ENCODE assay signal across 9 mouse cellular contexts in genomic region chr8:13531602-13532171, GRCm38 (mm10). TPM values are rescaled to one million over a fixed set of nuclear protein-coding genes. Genes with fewer than 3 reads are reported as not detected.
DNase-seq lines count a peak whose midpoint lies in the region; ATAC-seq lines count a peak whose summit lies in the region.
"Had no signal": no experiment of that assay in that cellular context is flagged by ENCODE, and none has a peak within 500 bp of the region (broad histone marks: within the 10 kb centered on the region; RNA-seq: fewer than 3 reads in every experiment).

No protein-coding gene starts in this region.

- peak overlapping the region; percentile 49 for H3K27ac ChIP-seq in hindbrain, embryonic 15.5 days (replicated peaks)
- H3K27ac ChIP-seq in hindbrain, embryonic 10.5 days = no peak overlapping the region
- peak overlapping the region; percentile 69 for H3K27ac ChIP-seq in hindbrain, embryonic 16.5 days (ENCODE audit: low read depth, low read length)
- peak overlapping the region; percentile 87 for H3K27ac ChIP-seq in stomach, embryonic 15.5 days

- no peaks in the 10 kb centered on the region for H3K9me3 ChIP-seq in hindbrain, embryonic 15.5 days
- peaks cover 5% of the 10 kb centered on the region; the same call in 1 of the 2 replicates for H3K9me3 ChIP-seq in hindbrain, embryonic 10.5 days
- no peaks in the 10 kb centered on the region for H3K9me3 ChIP-seq in hindbrain, embryonic 16.5 days (ENCODE audit: control insufficient read depth, low read length)
- no peaks in the 10 kb centered on the region for H3K9me3 ChIP-seq in stomach, embryonic 15.5 days

- H3K4me1 ChIP-seq in hindbrain, embryonic 15.5 days (replicated peaks) = peaks cover 30% of the 10 kb centered on the region
- 0 out of 2 replicates have a peak, but pooled peaks cover 12% of the 10 kb centered on the region for H3K4me1 ChIP-seq in hindbrain, embryonic 10.5 days (replicated peaks)
- H3K4me1 ChIP-seq in hindbrain, embryonic 16.5 days (ENCODE audit: control insufficient read depth, insufficient read depth, low read depth, low read length) = peaks cover 23% of the 10 kb centered on the region
- peaks cover 40% of the 10 kb centered on the region for H3K4me1 ChIP-seq in stomach, embryonic 15.5 days

- DNase-seq in hindbrain, embryonic 10.5 days (ENCODE audit: low spot score) = no peak
- peak; percentile 36 for DNase-seq in retina, postnatal 1 day
- DNase-seq in retina, embryonic 14.5 days (ENCODE audit: low spot score) = no peak
- DNase-seq in spleen, postnatal 4 days (ENCODE audit: low spot score in 2 of 2) = no peak
- DNase-seq in layer of hippocampus, postnatal 14 days (ENCODE audit: low spot score in 2 of 2) = no peak

- WGBS in hindbrain, embryonic 15.5 days = 51% methylated on average over 9 of the region's 9 CpGs
- 82% methylated on average over 9 of the region's 9 CpGs for WGBS in hindbrain, embryonic 10.5 days
- 48% methylated on average over 9 of the region's 9 CpGs for WGBS in hindbrain, embryonic 16.5 days
- 42% methylated on average over 9 of the region's 9 CpGs for WGBS in stomach, embryonic 15.5 days

- H3K36me3 ChIP-seq in hindbrain, embryonic 15.5 days = no peaks in the 10 kb centered on the region
- no peaks in the 10 kb centered on the region for H3K36me3 ChIP-seq in hindbrain, embryonic 10.5 days
- H3K36me3 ChIP-seq in hindbrain, embryonic 16.5 days (ENCODE audit: control insufficient read depth, insufficient read depth, low read length) = no peaks in the 10 kb centered on the region
- no peaks in the 10 kb centered on the region for H3K36me3 ChIP-seq in stomach, embryonic 15.5 days

- no peak overlapping the region for H3K9ac ChIP-seq in hindbrain, embryonic 15.5 days
- H3K9ac ChIP-seq in hindbrain, embryonic 16.5 days (ENCODE audit: low read depth, low read length) = no peak overlapping the region
- no peak overlapping the region for H3K9ac ChIP-seq in stomach, embryonic 15.5 days

- ATAC-seq in hindbrain, embryonic 15.5 days (ENCODE audit: low FRiP score, low read depth) = no peak
- 0 out of 2 replicates have a peak, but pooled peaks have one; percentile 31 for ATAC-seq in hindbrain, embryonic 16.5 days
- ATAC-seq in stomach, embryonic 15.5 days (ENCODE audit: insufficient read depth, low FRiP score, low read depth) = peak; percentile 48; the same call in 1 of the 2 replicates

- no peak overlapping the region for H3K4me2 ChIP-seq in hindbrain, embryonic 15.5 days
- H3K4me2 ChIP-seq in hindbrain, embryonic 16.5 days (ENCODE audit: low read length) = no peak overlapping the region
- H3K4me2 ChIP-seq in stomach, embryonic 15.5 days = peak overlapping the region; percentile 3; the same call in 1 of the 2 replicates

- H3K27me3 ChIP-seq in hindbrain, embryonic 15.5 days = no peaks in the 10 kb centered on the region
- no peaks in the 10 kb centered on the region for H3K27me3 ChIP-seq in hindbrain, embryonic 10.5 days (ENCODE audit: insufficient read depth, poor library complexity, severe bottlenecking)
- no peaks in the 10 kb centered on the region for H3K27me3 ChIP-seq in hindbrain, embryonic 16.5 days (replicated peaks; ENCODE audit: control insufficient read depth, insufficient read depth, low read length)
- no peaks in the 10 kb centered on the region for H3K27me3 ChIP-seq in stomach, embryonic 15.5 days (replicated peaks)

- no peak overlapping the region for H3K4me3 ChIP-seq in hindbrain, embryonic 15.5 days
- no peak overlapping the region for H3K4me3 ChIP-seq in hindbrain, embryonic 10.5 days
- no peak overlapping the region for H3K4me3 ChIP-seq in hindbrain, embryonic 16.5 days (ENCODE audit: low read length)
- H3K4me3 ChIP-seq in stomach, embryonic 15.5 days (replicated peaks) = no peak overlapping the region

RNA-seq across cellular contexts. Expression of gene 1700029H14Rik, which starts 30.6 kb away (rescaled TPM):
- polyA plus RNA-seq in hindbrain, embryonic 15.5 days (2015; fragmentation: Nextera tagmentation; extraction: Ambion mirVana) = not detected in 2 replicates
- not detected in 2 replicates for polyA plus RNA-seq in hindbrain, embryonic 10.5 days (2016; fragmentation: Nextera tagmentation; extraction: Ambion mirVana)
- not detected in 2 replicates for polyA plus RNA-seq in hindbrain, embryonic 16.5 days (2015; fragmentation: Nextera tagmentation; extraction: Ambion mirVana)
- polyA plus RNA-seq in stomach, embryonic 15.5 days (2015; fragmentation: Nextera tagmentation; extraction: Ambion mirVana) = not detected in 2 replicates
- total RNA-seq in layer of hippocampus, postnatal 14 days (2021) = 1 to 10 TPM in 1 of 2 experiments, under 1 TPM in 1; 0.41 to 1.3 TPM
- total RNA-seq: megakaryocyte, adult 5-6 weeks had no signal

RNA-seq across cellular contexts. Expression of gene Gas6, which starts 37.4 kb away (rescaled TPM):
- 52.1 and 53.8 TPM in 2 replicates for polyA plus RNA-seq in hindbrain, embryonic 15.5 days (2015; fragmentation: Nextera tagmentation; extraction: Ambion mirVana)
- polyA plus RNA-seq in hindbrain, embryonic 10.5 days (2016; fragmentation: Nextera tagmentation; extraction: Ambion mirVana) = 12.9 and 15.8 TPM in 2 replicates
- 65.1 and 67.4 TPM in 2 replicates for polyA plus RNA-seq in hindbrain, embryonic 16.5 days (2015; fragmentation: Nextera tagmentation; extraction: Ambion mirVana)
- 113 and 130 TPM in 2 replicates for polyA plus RNA-seq in stomach, embryonic 15.5 days (2015; fragmentation: Nextera tagmentation; extraction: Ambion mirVana)
- total RNA-seq in layer of hippocampus, postnatal 14 days (2021) = 100 to 1,000 TPM; 104 to 115 TPM
